Mouse (Mus musculus): ENCODE data around the gene Ppp1r3e. TPM values are rescaled to one million over a fixed set of nuclear protein-coding genes. Genes with fewer than 3 reads are reported as not detected.

Gene Ppp1r3e
- polyA plus RNA-seq, 1 experiment from 2014 or later: 1.3 TPM

GRCm38 (mm10) chr14:54843461-54843860 lies 33.9 kb downstream of the Ppp1r3e start:
- Histone ChIP-seq H3K4me3 (no peak overlapping the region), H3K9ac (no peak overlapping the region), H3K27ac (no peak overlapping the region), H3K4me1 (no peaks in the 10 kb centered on the region), H3K27me3 (no peaks in the 10 kb centered on the region), H3K4me2 (replicated peaks) (no peak overlapping the region), H3K36me3 (no peaks in the 10 kb centered on the region), H3K9me3 (no peaks in the 10 kb centered on the region)
- no peak for ATAC-seq (ENCODE audit: insufficient number of reproducible peaks, insufficient read depth, low FRiP score, low TSS enrichment)
- 3% methylated on average over 4 of the region's 4 CpGs for WGBS

- 79% methylated on average over 1 of the region's 1 CpGs for WGBS
- no peaks in the 10 kb centered on the region for H3K9me3 ChIP-seq
Observed at GRCm38 (mm10) chr14:54823716-54824115, 53.6 kb downstream of the Ppp1r3e start.

More at GRCm38 (mm10) chr14:54823716-54824115, 53.6 kb downstream of the Ppp1r3e start:
- Histone ChIP-seq H3K9ac (no peak overlapping the region), H3K4me1 (no peaks in the 10 kb centered on the region), H3K4me2 (replicated peaks) (no peak overlapping the region), H3K27ac (no peak overlapping the region), H3K27me3 (no peaks in the 10 kb centered on the region), H3K4me3 (no peak overlapping the region), H3K36me3 (no peaks in the 10 kb centered on the region)
- ATAC-seq (ENCODE audit: insufficient number of reproducible peaks, insufficient read depth, low FRiP score, low TSS enrichment): no peak

Other genes starting within 250 kb of the Ppp1r3e start
- gene Gm17606, start 236.6 kb downstream of the Ppp1r3e start, polyA plus RNA-seq (2016; fragmentation: Nextera tagmentation; extraction: Ambion mirVana): 1.1 TPM in 1 of 2 replicates, not detected in the other
- gene Cdh24, start 236.2 kb downstream of the Ppp1r3e start, polyA plus RNA-seq (2016; fragmentation: Nextera tagmentation; extraction: Ambion mirVana): 10.8 and 11.9 TPM in 2 replicates
- gene 1700123O20Rik, start 191.3 kb downstream of the Ppp1r3e start, polyA plus RNA-seq (2016; fragmentation: Nextera tagmentation; extraction: Ambion mirVana): 94.4 and 106 TPM in 2 replicates
- 150 and 157 TPM in 2 replicates for gene Acin1, start 190.6 kb downstream of the Ppp1r3e start, polyA plus RNA-seq (2016; fragmentation: Nextera tagmentation; extraction: Ambion mirVana)
- gene Gm29776, start 178.7 kb downstream of the Ppp1r3e start, polyA plus RNA-seq (2016; fragmentation: Nextera tagmentation; extraction: Ambion mirVana): 0.09 and 0.19 TPM in 2 replicates
- 0.42 TPM in 1 of 2 replicates, not detected in the other for gene Cebpe, start 165.4 kb downstream of the Ppp1r3e start, polyA plus RNA-seq (2016; fragmentation: Nextera tagmentation; extraction: Ambion mirVana)
- 3.3 and 4.4 TPM in 2 replicates for gene Slc7a8, start 95.6 kb downstream of the Ppp1r3e start, polyA plus RNA-seq (2016; fragmentation: Nextera tagmentation; extraction: Ambion mirVana)
- gene Rnf212b, start 63.4 kb downstream of the Ppp1r3e start, polyA plus RNA-seq (2016; fragmentation: Nextera tagmentation; extraction: Ambion mirVana): not detected in 2 replicates
- gene Homez, start 6.6 kb downstream of the Ppp1r3e start, polyA plus RNA-seq (2016; fragmentation: Nextera tagmentation; extraction: Ambion mirVana): 12.6 and 14.2 TPM in 2 replicates
- gene Bcl2l2, start 5.8 kb upstream of the Ppp1r3e start, polyA plus RNA-seq (2016; fragmentation: Nextera tagmentation; extraction: Ambion mirVana): 2.8 and 3.6 TPM in 2 replicates
- gene Gm20521, start 5.9 kb upstream of the Ppp1r3e start, polyA plus RNA-seq (2016; fragmentation: Nextera tagmentation; extraction: Ambion mirVana): 0.24 TPM in 1 of 2 replicates, not detected in the other
- 199 and 201 TPM in 2 replicates for gene Pabpn1, start 14.9 kb upstream of the Ppp1r3e start, polyA plus RNA-seq (2016; fragmentation: Nextera tagmentation; extraction: Ambion mirVana)
- gene Slc22a17, start 35.6 kb upstream of the Ppp1r3e start, polyA plus RNA-seq (2016; fragmentation: Nextera tagmentation; extraction: Ambion mirVana): 114 and 122 TPM in 2 replicates
- gene Efs, start 48.6 kb upstream of the Ppp1r3e start, polyA plus RNA-seq (2016; fragmentation: Nextera tagmentation; extraction: Ambion mirVana): 49.0 and 49.3 TPM in 2 replicates
- 0.15 TPM in 1 of 2 replicates, not detected in the other for gene Il25, start 55.1 kb upstream of the Ppp1r3e start, polyA plus RNA-seq (2016; fragmentation: Nextera tagmentation; extraction: Ambion mirVana)
- gene Cmtm5, start 58.7 kb upstream of the Ppp1r3e start, polyA plus RNA-seq (2016; fragmentation: Nextera tagmentation; extraction: Ambion mirVana): 6.2 and 9.5 TPM in 2 replicates
- 2.2 and 3.2 TPM in 2 replicates for gene Myh6, start 89.4 kb upstream of the Ppp1r3e start, polyA plus RNA-seq (2016; fragmentation: Nextera tagmentation; extraction: Ambion mirVana)
- not detected in 2 replicates for gene Gm17428, start 99.4 kb upstream of the Ppp1r3e start, polyA plus RNA-seq (2016; fragmentation: Nextera tagmentation; extraction: Ambion mirVana)
- 7.6 and 8.3 TPM in 2 replicates for gene Myh7, start 117.1 kb upstream of the Ppp1r3e start, polyA plus RNA-seq (2016; fragmentation: Nextera tagmentation; extraction: Ambion mirVana)
- gene Ngdn, start 137.9 kb upstream of the Ppp1r3e start, polyA plus RNA-seq (2016; fragmentation: Nextera tagmentation; extraction: Ambion mirVana): 79.9 and 81.3 TPM in 2 replicates
- gene Zfhx2, start 214.8 kb upstream of the Ppp1r3e start, polyA plus RNA-seq (2016; fragmentation: Nextera tagmentation; extraction: Ambion mirVana): 7.9 TPM in 2 replicates
- gene Thtpa, start 217.2 kb upstream of the Ppp1r3e start, polyA plus RNA-seq (2016; fragmentation: Nextera tagmentation; extraction: Ambion mirVana): 22.2 and 24.2 TPM in 2 replicates
- 14.8 and 17.2 TPM in 2 replicates for gene Ap1g2, start 229.0 kb upstream of the Ppp1r3e start, polyA plus RNA-seq (2016; fragmentation: Nextera tagmentation; extraction: Ambion mirVana)
- 2.6 and 2.9 TPM in 2 replicates for gene Jph4, start 239.4 kb upstream of the Ppp1r3e start, polyA plus RNA-seq (2016; fragmentation: Nextera tagmentation; extraction: Ambion mirVana)

Data from embryonic facial prominence, embryonic 12.5 days (tissue).